Mouse (Mus musculus) CD4-positive, CD25-positive, alpha-beta regulatory T cell (primary cell): Measurements from ENCODE around the gene Olfr1029. TPM values are rescaled to one million over a fixed set of nuclear protein-coding genes. Genes with fewer than 3 reads are reported as not detected.

Source experiments
- polyA plus RNA-seq: library from polyadenylated mRNA; unstranded; fragments of 100-300 nt; shearing (Covaris generic); gene quantifications from one replicate; pipeline ENCODE4 v1.2.1, GENCODE M21; 2017

Olfr1029 gene
- 0.10 TPM for polyA plus RNA-seq

DNA sequence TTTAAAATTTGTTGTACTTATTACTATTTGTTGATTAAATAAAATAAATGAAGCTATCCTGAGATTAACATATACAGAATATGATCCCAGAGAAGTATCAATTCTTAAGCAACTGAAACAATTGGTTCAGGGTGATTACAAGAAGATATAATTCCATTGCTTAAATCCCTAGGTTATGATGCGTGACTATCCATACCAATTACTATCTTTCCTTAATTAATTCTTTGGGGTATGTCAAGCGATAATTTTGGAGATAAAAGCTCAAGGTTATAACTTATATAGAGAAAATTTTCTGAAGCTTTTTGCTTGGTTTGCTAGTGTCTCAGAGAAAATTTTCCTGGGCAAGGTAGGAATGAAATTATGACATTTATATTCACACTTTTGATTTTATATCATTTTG, at the start of gene Olfr1029:
Gene Olfr1029 (plus strand): TSS at position 301 of the 400 bp plus-strand sequence.

DNA sequence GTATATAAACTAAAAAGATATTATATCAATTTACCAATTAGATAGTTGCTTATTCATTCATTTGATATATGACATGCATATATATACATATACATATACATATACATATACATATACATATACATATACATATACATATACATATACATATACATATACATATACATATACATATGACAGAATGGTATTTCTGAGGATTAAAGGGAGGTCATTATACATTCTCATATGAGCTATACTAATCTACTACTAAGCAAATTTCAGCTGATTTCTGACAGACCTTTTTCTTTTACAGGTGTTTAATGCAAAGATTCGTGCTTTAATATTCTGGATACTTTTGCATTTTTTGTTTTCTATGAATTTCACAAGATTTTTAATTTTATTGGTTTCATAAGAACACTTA, 23.6 kb upstream of the Olfr1029 start, which contains the start of gene Olfr1028:
Gene Olfr1028 (plus strand): TSS at position 301 of the 400 bp plus-strand sequence.

GRCm38 (mm10) chr2:85978976-85979375, 5.3 kb downstream of the Olfr1029 start, which contains the start of gene Olfr1030:
Olfr1030 (plus strand) TSS chr2:85979276.

DNA sequence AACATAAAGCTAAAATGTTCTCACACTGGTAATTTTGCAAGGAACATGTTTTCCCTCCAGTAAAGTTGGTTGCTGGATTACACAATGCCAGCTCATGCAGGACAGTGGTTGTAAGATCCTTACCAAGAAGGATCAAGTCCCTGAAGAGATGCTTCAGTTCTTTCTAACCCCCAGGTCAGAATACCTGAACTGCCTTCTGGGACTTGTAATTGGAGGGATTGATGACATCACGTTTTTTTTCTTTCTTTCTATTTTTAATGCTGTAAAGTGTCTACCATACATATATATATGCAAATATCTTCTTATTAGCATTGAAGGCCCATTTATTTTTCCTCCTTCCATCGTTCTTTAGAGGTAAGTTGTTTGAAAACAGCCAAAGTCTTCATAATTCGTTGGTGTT, 16.3 kb downstream of the Olfr1029 start, which contains the start of gene Olfr1031:
Gene Olfr1031 (plus strand): TSS at position 301 of the 400 bp plus-strand sequence.

GRCm38 (mm10) chr2:86005240-86005639, 31.5 kb downstream of the Olfr1029 start, which contains the start of gene Olfr1032:
Olfr1032 (plus strand) TSS chr2:86005540.

DNA sequence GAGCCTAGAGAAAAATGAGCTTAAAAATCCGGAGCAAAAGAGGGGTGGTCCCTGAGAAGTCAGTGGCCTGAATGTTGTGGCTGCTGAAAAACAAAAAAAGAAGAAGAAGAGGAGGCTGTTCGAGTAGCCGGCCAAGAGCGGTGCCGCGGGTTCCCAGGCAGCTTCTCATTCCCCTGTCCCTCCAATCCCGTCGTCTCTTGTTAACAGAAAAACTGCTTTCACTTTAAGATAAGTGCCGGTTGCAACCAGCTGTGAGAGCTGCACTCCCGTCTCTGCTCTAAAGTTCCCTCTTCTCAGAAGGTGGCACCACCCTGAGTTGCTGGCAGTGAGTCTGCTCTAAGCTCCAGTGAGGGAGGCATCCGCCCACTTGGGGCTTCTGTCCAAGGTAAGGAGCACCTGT, 46.7 kb downstream of the Olfr1029 start, which contains the start of gene Olfr1033:
Gene Olfr1033 (plus strand): TSS at position 228 of the 400 bp plus-strand sequence.

Other genes starting within 250 kb of the Olfr1029 start
- not detected for gene Olfr1012, start 211.1 kb upstream of the Olfr1029 start, polyA plus RNA-seq
- gene Olfr1013, start 206.8 kb upstream of the Olfr1029 start, polyA plus RNA-seq = not detected
- 0.07 TPM for gene Olfr1014, start 201.2 kb upstream of the Olfr1029 start, polyA plus RNA-seq
- not detected for gene Olfr1015, start 191.9 kb upstream of the Olfr1029 start, polyA plus RNA-seq
- 0.32 TPM for gene Olfr1016, start 171.4 kb upstream of the Olfr1029 start, polyA plus RNA-seq
- not detected for gene Olfr1018, start 155.4 kb upstream of the Olfr1029 start, polyA plus RNA-seq
- not detected for gene Olfr1019, start 128.4 kb upstream of the Olfr1029 start, polyA plus RNA-seq
- gene Olfr1020, start 126.9 kb upstream of the Olfr1029 start, polyA plus RNA-seq = not detected
- gene Olfr1022, start 105.3 kb upstream of the Olfr1029 start, polyA plus RNA-seq = not detected
- gene Olfr1023, start 88.3 kb upstream of the Olfr1029 start, polyA plus RNA-seq = not detected
- not detected for gene Olfr1024, start 68.8 kb upstream of the Olfr1029 start, polyA plus RNA-seq
- not detected for gene Olfr1025-ps1, start 58.7 kb upstream of the Olfr1029 start, polyA plus RNA-seq
- gene Olfr1026, start 52.3 kb upstream of the Olfr1029 start, polyA plus RNA-seq = not detected
- gene Olfr1028, start 23.5 kb upstream of the Olfr1029 start, polyA plus RNA-seq = not detected
- 0.04 TPM for gene Olfr1030, start 5.4 kb downstream of the Olfr1029 start, polyA plus RNA-seq
- not detected for gene Olfr1031, start 16.4 kb downstream of the Olfr1029 start, polyA plus RNA-seq
- gene Olfr1032, start 31.6 kb downstream of the Olfr1029 start, polyA plus RNA-seq = not detected
- 3.2 TPM for gene Olfr1033, start 46.7 kb downstream of the Olfr1029 start, polyA plus RNA-seq
- not detected for gene Olfr1034, start 72.0 kb downstream of the Olfr1029 start, polyA plus RNA-seq
- not detected for gene Olfr1036, start 100.1 kb downstream of the Olfr1029 start, polyA plus RNA-seq
- not detected for gene Olfr1037, start 113.5 kb downstream of the Olfr1029 start, polyA plus RNA-seq
- not detected for gene Olfr1039, start 162.0 kb downstream of the Olfr1029 start, polyA plus RNA-seq
- not detected for gene Olfr1040, start 172.8 kb downstream of the Olfr1029 start, polyA plus RNA-seq
- gene Olfr1042, start 187.9 kb downstream of the Olfr1029 start, polyA plus RNA-seq = 0.05 TPM
- gene Olfr1043, start 193.6 kb downstream of the Olfr1029 start, polyA plus RNA-seq = 0.11 TPM
- not detected for gene Olfr1044, start 203.9 kb downstream of the Olfr1029 start, polyA plus RNA-seq
- gene Olfr52, start 211.8 kb downstream of the Olfr1029 start, polyA plus RNA-seq = not detected
- gene Olfr1045, start 229.1 kb downstream of the Olfr1029 start, polyA plus RNA-seq = not detected
- gene Olfr1046, start 245.4 kb downstream of the Olfr1029 start, polyA plus RNA-seq = 0.06 TPM